Mouse (Mus musculus): ENCODE results near the gene Dclk3.

- TF ChIP-seq CTCF (IDR thresholded peaks at IDR 0.05; ENCODE audit: low read depth, low read length) (no peak), EP300 (IDR thresholded peaks at IDR 0.05; ENCODE audit: insufficient read depth, low read depth, low read length) (no peak), POLR2A (IDR thresholded peaks at IDR 0.05; ENCODE audit: insufficient read depth, low read length) (no peak)
These were observed 46.9 kb upstream of the Dclk3 start for GRCm38 (mm10) chr9:111391926-111392442.

All from ES-Bruce4 (cell line).